Mouse (Mus musculus) kidney, postnatal 0 days (tissue): ENCODE measurements around the gene Tox3. TPM values are rescaled to one million over a fixed set of nuclear protein-coding genes. Genes with fewer than 3 reads are reported as not detected.

Source experiments
- ATAC-seq: fragments of 200-750 bp; cut with Nextera tagmentation; replicated peaks from 2 replicates; pipeline ENCODE4 v1.8.0; 2017; ENCODE audit warnings: low read depth, moderate number of reproducible peaks, moderate TSS enrichment, moderate library complexity; ENCODE audit not compliant: low FRiP score
- DNase-seq: peaks from one replicate; pipeline ENCODE4 v3.0.0-alpha.2; 2016; ENCODE audit warnings: low spot score
- H3K27ac ChIP-seq: fragments of 300-500 bp; sonication (generic); 2 replicates; pipeline ENCODE4 v1.5.1; 2014; ENCODE audit warnings: mild to moderate bottlenecking
- H3K27me3 ChIP-seq: fragments of 300-500 bp; sonication (generic); 2 replicates; pipeline ENCODE4 v1.6.1; 2014; ENCODE audit warnings: low read length, mixed read lengths; ENCODE audit not compliant: insufficient read depth
- H3K36me3 ChIP-seq: fragments of 300-500 bp; sonication (generic); 2 replicates; pipeline ENCODE4 v1.6.1; 2014; ENCODE audit warnings: low read length, mixed read lengths; ENCODE audit not compliant: insufficient read depth
- H3K4me1 ChIP-seq: fragments of 300-500 bp; sonication (generic); replicated peaks from 2 replicates; pipeline ENCODE4 v1.6.1; 2014; ENCODE audit warnings: antibody characterized with exemption, low read length, mixed read lengths; ENCODE audit not compliant: insufficient read depth
- H3K4me2 ChIP-seq: fragments of 300-500 bp; sonication (generic); 2 replicates; pipeline ENCODE4 v1.6.1; 2014; ENCODE audit warnings: mild to moderate bottlenecking, low read length, moderate library complexity, mixed read lengths
- H3K4me3 ChIP-seq: fragments of 300-500 bp; sonication (generic); replicated peaks from 2 replicates; pipeline ENCODE4 v1.5.1; 2014; ENCODE audit warnings: low read depth, low read length
- H3K9ac ChIP-seq: fragments of 300-500 bp; sonication (generic); 2 replicates; pipeline ENCODE4 v1.6.1; 2014; ENCODE audit warnings: low read depth, low read length
- H3K9me3 ChIP-seq: fragments of 300-500 bp; sonication (generic); replicated peaks from 2 replicates; pipeline ENCODE4 v1.6.1; 2016; ENCODE audit warnings: low read length, inconsistent platforms, mixed read lengths
- CTCF ChIP-seq: IDR thresholded peaks from 2 replicates; pipeline ENCODE4 v1.5.1; 2016; ENCODE audit warnings: antibody characterized with exemption, low read depth, mild to moderate bottlenecking, moderate library complexity
- WGBS: fragments of 180-500 bp; shearing (Covaris S2); extraction: QIAGEN DNeasy Blood & Tissue Kit; methylation state at CpG from one replicate; pipeline ENCODE4 v1.1.7; 2014; 5-methylcytosine and 5-hydroxymethylcytosine counted together
- polyA plus RNA-seq: library from polyadenylated mRNA; unstranded; fragments of >200 nt; fragmentation: Nextera tagmentation; extraction: Ambion mirVana; gene quantifications from 2 replicates; pipeline ENCODE4 v1.2.1, GENCODE M21; 2015

Gene Tox3
- 17.9 and 20.7 TPM in 2 replicates for polyA plus RNA-seq

GRCm38 (mm10) chr8:90348178-90348925, at the start of gene Tox3:
Gene Tox3 (minus strand): TSS chr8:90348343.
- H3K4me3 ChIP-seq: peak within 1 kb of the TSS; percentile 77
- peak; percentile 51 for DNase-seq
- H3K27ac ChIP-seq: peak within 1 kb of the TSS; percentile 92
- peak within 1 kb of the TSS; percentile 88 for H3K4me2 ChIP-seq
- H3K27me3 ChIP-seq: no peaks in the 10 kb centered on the region
- no peak for TF ChIP-seq CTCF
- H3K9me3 ChIP-seq: no peaks in the 10 kb centered on the region
- WGBS: 2% methylated on average over 50 of the region's 89 CpGs
- 0 out of 2 replicates have a peak, but pooled peaks cover 3% of the 10 kb centered on the region for H3K4me1 ChIP-seq
- H3K36me3 ChIP-seq: no peaks in the 10 kb centered on the region
- ATAC-seq: peak; percentile 64
- peak within 1 kb of the TSS; percentile 86 for H3K9ac ChIP-seq

DNA sequence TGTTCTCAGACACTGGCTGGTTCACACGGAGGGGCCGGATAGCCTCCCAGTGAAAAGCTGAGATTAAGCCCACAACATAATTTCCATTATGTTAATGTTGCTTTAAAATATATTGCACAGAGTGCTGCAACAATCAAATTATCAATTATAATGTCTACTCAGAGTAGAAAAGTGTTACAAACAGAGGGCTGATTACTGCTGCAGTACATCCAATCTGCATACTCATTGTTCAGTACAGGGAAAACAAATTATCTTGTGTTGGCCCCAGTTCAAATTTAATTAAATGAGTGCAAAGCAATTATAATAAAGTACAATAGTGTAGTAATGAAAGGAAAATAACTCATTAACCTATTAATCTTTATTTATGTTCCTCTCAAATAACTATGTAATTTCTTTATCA, 44.5 kb upstream of the Tox3 start:
- no peak for DNase-seq
- no peak for TF ChIP-seq CTCF
- H3K4me3 ChIP-seq: no peak overlapping the region
- no peaks in the 10 kb centered on the region for H3K27me3 ChIP-seq
- H3K9ac ChIP-seq: no peak overlapping the region
- H3K27ac ChIP-seq: no peak overlapping the region
- no peak overlapping the region for H3K4me2 ChIP-seq
- H3K36me3 ChIP-seq: no peaks in the 10 kb centered on the region
- ATAC-seq: no peak
- H3K9me3 ChIP-seq: no peaks in the 10 kb centered on the region
- no peaks in the 10 kb centered on the region for H3K4me1 ChIP-seq
- 84% methylated on average over 2 of the region's 2 CpGs for WGBS

DNA sequence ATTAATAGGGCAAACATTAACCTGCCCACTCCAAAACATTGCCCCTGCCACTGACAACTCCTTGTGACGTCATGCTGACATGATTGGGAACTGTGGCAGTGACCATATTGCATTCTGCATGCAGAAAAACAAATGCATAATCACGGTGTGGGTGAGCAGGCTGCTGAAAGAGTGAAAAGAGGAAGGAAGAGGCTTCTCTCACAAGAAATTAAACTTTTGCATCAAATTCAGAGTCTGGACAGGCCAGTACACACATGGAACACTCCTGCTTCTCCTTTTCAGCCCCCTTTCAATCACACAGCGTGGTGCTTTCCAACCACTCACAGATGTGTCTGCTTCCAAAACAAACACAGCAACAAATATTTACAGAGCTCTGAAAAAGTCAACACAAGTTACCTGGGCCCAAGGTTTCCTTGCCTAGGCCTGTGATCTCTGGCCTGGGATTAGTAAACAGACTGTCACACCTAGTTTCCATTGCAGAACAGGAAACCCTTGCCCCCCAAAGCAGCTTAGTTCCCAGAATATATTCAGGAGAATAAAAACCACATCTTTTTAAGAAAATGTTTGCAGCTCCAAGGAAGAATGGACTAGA, 43.4 kb upstream of the Tox3 start:
- no peak for TF ChIP-seq CTCF
- 55% methylated on average over 3 of the region's 3 CpGs for WGBS
- no peak overlapping the region for H3K4me3 ChIP-seq
- DNase-seq (no peak), ATAC-seq (no peak)
- H3K9me3 ChIP-seq: no peaks in the 10 kb centered on the region
- H3K36me3 ChIP-seq: no peaks in the 10 kb centered on the region
- no peak overlapping the region for H3K9ac ChIP-seq
- H3K4me2 ChIP-seq: no peak overlapping the region
- no peaks in the 10 kb centered on the region for H3K4me1 ChIP-seq
- no peak overlapping the region for H3K27ac ChIP-seq
- no peaks in the 10 kb centered on the region for H3K27me3 ChIP-seq

DNA sequence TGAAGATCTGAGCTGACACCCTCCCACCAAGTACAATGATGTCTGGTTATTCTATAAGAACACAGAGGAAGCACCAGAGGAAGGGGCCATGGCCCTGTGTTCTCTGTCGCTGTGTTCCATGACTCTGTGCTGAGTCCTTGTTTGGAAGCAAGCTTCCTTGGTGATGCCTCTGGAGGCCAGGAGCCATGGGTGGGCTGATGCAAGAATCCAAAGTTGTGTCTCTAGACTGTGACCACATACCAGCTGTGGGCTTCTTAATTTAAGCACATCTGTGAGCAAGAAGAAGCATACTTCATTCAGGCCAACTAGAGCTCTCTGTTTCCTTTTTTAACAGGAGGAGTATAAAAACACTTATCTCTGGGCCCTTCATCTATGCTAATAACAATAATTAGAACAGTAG, 42.7 kb upstream of the Tox3 start:
- H3K9ac ChIP-seq: no peak overlapping the region
- H3K27ac ChIP-seq: no peak overlapping the region
- ATAC-seq (no peak), DNase-seq (no peak)
- TF ChIP-seq CTCF: no peak
- no peak overlapping the region for H3K4me3 ChIP-seq
- no peaks in the 10 kb centered on the region for H3K36me3 ChIP-seq
- H3K4me1 ChIP-seq: no peaks in the 10 kb centered on the region
- H3K27me3 ChIP-seq: no peaks in the 10 kb centered on the region
- H3K4me2 ChIP-seq: no peak overlapping the region
- WGBS: 88% methylated on average over 1 of the region's 1 CpGs
- H3K9me3 ChIP-seq: no peaks in the 10 kb centered on the region

DNA sequence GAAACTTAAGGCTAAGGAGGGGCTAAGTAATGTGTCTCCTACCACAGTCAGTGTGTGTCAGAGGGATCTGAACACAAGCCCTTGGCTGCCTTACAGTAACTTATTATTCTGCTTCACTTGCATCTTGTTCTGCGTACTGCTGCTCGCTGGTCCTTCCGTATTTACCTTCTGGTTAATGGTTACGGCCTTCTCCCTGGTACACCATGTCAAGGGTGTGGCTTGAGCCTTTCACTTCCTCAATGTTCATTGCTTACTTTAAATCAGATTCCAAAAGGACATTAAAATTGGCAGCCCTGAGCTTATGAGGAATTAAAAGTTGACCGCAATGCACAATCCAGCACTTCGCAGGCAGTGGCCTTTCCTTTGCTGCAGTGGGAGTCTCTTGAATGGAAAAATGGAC, 30.9 kb upstream of the Tox3 start:
- no peaks in the 10 kb centered on the region for H3K36me3 ChIP-seq
- no peak overlapping the region for H3K4me3 ChIP-seq
- DNase-seq (no peak), ATAC-seq (no peak)
- no peak overlapping the region for H3K27ac ChIP-seq
- H3K9ac ChIP-seq: no peak overlapping the region
- no peak overlapping the region for H3K4me2 ChIP-seq
- no peaks in the 10 kb centered on the region for H3K4me1 ChIP-seq
- no peak for TF ChIP-seq CTCF
- WGBS: 88% methylated on average over 6 of the region's 6 CpGs
- no peaks in the 10 kb centered on the region for H3K9me3 ChIP-seq
- no peaks in the 10 kb centered on the region for H3K27me3 ChIP-seq

DNA sequence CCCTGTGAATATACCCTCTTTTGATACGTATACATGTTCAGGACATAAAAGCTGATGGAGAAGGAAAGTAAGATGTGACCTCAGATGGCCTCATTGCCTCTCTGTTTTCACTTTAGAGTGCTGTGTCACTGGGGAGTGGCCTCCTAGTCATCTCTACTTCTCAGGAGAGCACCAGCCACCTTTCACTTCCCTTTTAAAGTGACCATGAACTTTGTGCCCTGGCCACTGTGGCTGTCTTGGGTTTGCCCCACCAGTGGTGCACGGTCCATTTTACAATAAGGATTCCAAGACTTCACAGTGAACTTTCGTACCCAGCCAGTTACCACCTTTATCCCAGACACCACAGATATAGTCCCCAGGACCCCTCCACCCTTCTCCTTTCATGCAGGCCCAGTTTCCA, 29.9 kb upstream of the Tox3 start:
- Histone ChIP-seq H3K4me3 (no peak overlapping the region), H3K4me1 (no peaks in the 10 kb centered on the region), H3K27me3 (no peaks in the 10 kb centered on the region), H3K9me3 (no peaks in the 10 kb centered on the region), H3K9ac (no peak overlapping the region), H3K36me3 (no peaks in the 10 kb centered on the region), H3K27ac (no peak overlapping the region), H3K4me2 (no peak overlapping the region)
- TF ChIP-seq CTCF: no peak
- ATAC-seq: no peak
- WGBS: 88% methylated on average over 3 of the region's 3 CpGs
- DNase-seq: no peak
